Mouse (Mus musculus) retina, adult 2 months (tissue): ENCODE results near the gene Gstp3.

Experiments used
- DNase-seq: peaks from one replicate; pipeline ENCODE4 v3.0.0-alpha.2; 2012; ENCODE audit warnings: low read depth, low spot score

Gstp3 gene

DNA sequence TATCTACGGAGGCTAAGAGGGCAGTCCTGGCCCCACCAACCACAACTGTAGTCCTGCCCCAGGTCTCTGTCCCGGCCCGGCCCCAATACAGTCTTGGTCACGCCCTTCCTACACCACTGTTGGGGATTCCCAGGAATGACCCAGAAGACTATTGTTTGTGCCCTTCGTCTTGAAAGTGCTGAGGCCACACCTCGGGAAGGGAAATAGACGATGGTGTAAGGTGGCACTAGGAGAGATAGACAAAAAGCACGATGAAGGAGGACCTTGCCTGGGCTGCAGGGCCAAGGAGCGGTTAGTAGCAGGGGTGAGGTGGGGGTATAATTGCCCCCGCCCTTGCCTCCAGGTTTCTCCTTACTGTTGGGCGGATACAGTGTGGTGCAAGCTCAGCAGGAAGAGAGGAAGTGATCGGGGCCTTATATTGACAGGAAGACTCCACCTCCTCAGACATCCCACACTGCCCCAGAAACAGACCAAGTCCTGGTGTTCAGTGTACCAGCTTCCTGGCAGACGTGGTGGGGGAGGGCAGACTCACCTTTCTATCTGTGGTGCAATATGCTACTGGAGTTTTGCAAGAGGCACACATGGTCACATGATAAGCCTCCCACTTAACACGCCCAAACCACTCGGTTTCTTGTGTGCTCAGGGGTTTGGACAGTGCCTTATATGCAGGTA is at the start of gene Gstp3:
TSS of gene Gstp3 (minus strand) at position 501 of the 672 bp plus-strand sequence.
- no peak for DNase-seq

DNA sequence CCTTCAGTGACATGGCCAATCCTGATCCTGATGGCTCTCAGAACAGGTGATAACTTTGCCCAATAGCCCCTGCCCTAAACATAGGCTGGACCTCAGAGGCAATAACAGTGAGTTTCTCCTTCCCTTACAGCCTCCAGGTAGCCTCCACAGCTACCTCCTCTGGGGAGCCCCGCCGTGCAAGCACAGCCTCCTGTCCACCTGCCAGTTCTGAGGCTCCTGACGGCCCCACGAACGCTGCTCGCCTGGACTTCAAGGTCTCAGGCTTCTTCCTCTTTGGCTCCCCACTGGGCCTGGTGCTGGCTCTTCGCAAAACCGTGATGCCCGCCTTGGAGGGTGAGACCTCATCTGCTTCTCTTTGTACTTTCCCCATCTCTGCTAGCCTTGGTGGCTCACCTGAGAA is 49.2 kb upstream of the Gstp3 start:
- DNase-seq = no peak

DNA sequence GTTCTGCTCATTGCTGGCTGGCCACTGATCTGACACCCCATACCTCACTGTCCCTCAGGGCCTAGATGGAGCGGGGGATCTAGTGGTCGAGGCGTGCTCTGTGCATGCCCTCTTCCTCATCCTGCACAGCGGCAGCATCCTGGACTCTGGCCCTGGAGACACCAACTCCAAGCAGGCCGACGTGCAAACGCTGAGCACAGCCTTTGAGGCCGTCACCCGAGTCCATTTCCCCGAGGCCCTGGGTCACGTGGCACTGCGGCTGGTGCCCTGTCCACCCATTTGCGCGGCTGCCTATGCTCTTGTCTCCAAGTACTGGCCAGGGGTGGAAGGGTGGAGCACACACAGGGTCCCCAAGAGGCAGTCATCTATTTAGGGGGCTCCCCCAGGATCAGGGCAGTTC is 47.3 kb upstream of the Gstp3 start:
- no peak for DNase-seq

DNA sequence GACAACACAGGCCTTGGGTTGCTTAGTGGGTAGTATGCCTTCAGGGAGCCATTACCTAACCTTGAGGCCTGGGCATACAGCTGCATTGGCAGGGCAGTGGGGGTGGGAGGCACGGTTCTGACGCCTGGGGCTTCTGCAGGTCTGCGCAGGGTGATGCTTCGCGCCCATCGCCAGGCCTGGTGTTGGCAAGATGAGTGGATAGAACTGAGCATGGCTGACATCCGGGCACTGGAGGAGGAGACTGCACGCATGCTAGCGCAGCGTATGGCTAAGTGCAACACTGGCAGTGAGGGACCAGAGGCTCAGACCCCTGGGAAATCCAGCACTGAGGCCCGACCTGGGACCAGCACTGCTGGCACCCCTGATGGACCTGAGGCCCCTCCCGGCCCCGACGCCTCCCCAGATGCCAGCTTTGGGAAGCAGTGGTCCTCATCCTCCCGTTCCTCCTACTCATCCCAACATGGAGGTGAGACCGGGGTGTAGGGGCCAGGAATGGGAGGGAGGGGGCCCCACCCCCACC is 45.4 kb upstream of the Gstp3 start:
- DNase-seq = no peak

DNA sequence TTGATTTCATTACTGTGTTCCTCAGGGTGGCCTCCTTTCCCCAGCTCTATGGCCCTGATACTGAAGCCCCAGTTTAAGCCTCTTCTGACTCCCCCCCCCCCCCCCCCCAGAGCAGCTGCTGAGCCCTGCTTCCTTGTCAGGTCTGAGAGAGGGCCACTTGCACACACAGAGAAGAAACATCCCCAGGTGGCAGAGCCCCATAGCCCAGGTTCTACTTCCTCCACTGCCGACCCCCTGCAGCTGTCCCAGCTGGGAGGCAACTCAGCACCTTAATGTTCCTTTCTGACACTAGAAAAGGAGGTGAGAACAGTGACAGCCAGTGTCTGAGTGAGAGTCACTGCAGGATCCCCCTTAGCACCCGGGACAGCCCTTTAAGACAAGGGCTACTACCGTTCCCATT is 44.4 kb upstream of the Gstp3 start:
- DNase-seq = no peak

DNA sequence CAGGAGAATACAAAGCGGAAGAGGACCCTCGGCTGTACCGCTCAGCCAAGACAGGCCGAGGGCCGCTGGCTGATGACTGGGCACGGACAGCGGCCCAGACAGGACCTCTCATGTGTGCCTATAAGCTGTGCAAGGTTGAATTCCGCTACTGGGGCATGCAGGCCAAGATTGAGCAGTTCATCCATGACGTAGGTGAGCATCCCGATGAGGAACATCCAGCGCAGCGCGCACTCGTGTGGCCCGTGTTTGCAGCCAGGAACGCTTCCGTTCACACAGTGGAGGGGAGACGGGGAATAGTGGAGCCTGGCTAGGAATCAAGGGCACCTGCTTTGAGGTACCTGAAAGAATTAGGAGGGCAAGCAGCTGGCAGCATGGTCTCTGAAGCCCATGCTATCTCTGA is 43.9 kb upstream of the Gstp3 start:
- no peak for DNase-seq

DNA sequence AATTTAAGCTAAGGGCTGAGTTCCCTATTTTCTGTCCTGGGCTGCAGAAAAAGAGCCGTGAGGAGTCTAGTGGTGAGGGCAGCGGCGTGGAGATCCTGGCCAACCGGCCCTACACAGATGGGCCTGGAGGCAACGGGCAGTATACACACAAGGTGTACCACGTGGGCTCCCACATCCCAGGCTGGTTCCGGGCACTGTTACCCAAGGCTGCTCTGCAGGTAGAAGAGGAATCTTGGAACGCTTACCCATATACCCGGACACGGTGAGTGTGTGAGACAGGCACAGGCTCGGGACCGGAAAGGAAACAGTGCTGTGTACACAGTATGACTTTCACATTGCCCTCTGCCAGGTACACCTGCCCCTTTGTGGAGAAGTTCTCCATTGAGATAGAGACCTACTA is 43.3 kb upstream of the Gstp3 start:
- DNase-seq = no peak

DNA sequence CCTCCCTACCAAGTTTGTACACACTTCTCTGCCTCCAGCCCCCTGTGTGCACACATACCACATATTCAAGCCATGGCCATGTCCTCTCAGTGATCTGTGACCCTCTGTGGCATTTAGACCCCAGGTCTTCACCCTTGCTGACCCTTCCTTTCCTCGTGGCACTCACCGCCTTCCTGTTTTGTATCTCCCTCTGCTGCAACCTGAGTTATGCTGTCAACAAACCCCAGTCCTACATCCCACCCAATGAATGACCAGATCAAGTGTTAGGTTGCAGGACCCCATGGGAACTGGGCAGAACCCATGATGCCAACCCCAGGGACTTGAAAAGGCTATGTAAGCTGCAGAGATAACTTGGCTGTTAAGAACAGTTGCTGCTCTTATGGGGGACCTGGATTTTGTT is 42.7 kb upstream of the Gstp3 start:
- no peak for DNase-seq

DNA sequence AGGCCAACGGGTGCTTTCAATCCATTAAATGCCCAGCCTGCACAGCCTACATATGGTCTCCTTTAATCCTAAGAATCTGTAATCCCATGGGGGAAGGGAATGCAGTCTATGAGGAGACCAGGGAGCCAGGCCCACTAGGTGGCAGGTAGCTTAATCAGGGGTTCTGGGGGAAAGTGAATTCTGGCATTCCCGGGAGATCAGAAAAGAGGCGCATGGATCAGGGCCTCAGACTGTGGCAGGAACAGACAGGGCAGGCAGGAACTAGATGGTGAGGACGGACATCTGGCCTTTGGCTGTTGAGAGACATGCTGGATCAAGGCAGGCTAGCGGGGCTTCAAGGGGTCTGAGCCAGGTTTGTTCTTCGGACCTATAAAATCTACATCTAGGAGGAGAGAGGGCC is 42.1 kb upstream of the Gstp3 start:
- peak; percentile 90 for DNase-seq

DNA sequence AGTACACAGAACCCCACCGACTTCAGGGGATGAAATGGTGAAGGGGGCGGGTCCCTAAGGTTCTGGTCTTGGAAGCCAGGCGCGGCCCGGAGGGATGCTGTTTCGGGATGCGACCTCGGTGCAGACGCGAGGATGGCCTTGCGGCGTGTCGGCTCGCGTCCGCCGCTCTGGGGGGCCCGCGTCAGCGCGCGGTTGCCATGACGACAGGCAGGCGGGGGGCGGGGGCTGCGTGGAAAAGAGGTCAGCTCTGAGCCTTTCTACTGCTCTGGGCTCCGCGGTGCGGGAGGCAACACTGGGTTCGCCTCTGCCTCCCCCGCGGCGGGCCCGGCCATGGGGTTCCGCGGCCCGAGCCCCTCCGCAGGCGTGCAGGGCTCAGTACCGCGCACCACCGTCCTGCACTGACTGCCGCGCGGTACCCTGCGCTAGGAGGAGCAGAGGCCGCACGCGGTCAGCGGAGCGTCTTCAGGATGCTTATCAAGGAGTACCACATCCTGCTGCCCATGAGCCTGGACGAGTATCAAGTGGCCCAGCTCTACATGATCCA is 41.4 kb upstream of the Gstp3 start:
- no peak for DNase-seq

DNA sequence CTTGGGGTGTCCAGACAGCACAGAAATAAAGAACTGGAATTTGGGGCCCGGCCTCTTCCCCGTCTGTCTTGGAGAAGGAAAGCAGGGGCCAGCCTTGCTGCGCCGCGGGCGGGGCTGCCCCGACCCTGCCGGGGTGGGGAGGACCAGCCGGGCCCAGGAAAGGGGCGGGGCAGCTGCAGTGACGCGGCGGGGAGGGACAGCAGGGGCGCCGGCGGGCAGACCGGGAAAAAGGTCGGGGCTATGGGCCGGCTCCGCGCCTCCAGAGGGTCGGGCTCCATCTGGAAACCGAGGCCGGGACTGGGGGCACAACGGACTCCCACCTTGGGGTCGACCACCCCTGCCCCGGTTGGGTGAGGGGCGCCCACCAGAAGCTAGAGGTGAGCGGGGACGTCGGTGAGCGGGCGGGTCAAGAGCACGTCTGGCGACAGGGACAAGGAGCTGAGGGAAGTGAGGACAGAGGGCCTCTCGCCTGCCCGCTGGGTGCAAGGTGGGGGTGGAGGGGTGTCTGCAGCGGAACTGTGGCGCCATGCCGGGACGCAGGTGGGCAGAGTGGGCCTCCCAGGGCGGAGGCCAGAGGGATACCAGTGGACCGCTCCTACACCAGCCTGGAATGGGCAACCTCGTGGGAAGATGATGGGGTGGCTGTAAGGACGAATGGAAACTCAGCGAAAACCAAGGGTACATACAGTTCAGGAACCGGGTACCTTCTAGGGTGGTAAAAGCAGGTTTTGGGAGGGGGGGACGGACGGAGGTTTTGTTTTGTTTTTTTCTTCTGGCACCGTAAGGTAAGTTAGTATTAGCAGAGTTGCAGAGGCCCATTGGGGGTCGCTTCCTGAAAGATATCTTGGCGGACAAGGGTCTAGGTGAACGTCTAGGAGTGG is 40.7 kb upstream of the Gstp3 start, which contains the start of gene Pitpnm1:
TSS of gene Pitpnm1 (plus strand) at position 162 of the 881 bp plus-strand sequence.
- no peak for DNase-seq

DNA sequence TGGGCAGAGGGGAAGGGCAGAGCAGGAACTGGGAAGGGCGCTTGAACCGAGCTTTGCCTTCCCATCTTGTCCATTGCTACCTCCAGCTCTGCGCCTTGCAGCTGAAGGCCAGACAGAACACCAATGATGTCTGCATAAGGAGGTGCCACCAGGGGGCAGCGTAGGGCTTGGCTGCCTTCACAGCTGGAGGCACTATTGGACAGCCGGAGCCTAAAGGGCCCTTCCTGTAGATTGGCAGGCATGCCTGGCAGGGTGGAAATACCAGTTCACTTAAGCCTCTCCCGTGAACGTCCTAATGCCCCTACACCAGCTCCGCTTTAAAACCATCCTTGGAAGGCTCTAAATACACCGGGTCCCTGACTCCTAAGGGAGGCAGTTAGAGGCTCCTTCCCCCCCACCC is 39.7 kb upstream of the Gstp3 start:
- DNase-seq = peak; percentile 85

DNA sequence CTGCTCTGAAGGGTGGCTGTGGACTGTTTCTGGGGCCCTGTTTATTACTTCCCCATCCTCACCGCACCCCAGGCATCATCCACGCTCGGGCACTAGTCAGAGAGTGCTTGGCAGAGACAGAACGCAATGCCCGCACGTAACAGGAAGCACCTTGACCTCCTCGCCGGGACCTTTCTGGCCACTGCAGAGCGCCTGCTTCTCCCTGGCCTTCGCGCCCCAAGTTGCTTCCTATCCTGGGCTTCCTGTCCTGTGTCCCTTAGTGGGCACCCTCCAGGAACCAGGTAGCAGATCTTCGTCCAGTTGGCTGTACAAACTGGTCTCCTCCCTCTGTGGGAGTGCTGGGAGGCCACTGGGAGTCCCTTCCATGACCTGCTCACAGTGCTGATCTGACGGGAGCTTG is 39.1 kb upstream of the Gstp3 start:
- DNase-seq = no peak

DNA sequence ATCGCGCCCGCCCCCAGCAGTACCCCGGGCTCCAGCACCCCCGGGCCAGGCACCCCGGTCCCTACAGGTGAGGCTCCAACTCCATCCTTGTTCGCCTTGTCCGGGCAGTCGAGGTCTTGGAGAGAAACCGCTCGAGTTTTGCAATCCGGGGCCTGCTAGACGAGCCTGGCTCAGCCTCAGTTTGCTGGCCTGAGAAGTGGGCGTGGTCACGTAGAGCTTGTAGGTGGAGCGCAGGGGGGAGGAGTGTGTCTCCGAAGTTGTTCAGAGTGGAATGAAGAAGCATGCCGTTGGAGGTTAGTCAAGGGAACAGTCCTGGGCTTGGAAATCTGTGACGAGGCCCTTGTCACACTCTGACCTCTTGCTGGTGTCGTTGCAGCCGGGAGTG is 38.1 kb upstream of the Gstp3 start:
- no peak for DNase-seq

DNA sequence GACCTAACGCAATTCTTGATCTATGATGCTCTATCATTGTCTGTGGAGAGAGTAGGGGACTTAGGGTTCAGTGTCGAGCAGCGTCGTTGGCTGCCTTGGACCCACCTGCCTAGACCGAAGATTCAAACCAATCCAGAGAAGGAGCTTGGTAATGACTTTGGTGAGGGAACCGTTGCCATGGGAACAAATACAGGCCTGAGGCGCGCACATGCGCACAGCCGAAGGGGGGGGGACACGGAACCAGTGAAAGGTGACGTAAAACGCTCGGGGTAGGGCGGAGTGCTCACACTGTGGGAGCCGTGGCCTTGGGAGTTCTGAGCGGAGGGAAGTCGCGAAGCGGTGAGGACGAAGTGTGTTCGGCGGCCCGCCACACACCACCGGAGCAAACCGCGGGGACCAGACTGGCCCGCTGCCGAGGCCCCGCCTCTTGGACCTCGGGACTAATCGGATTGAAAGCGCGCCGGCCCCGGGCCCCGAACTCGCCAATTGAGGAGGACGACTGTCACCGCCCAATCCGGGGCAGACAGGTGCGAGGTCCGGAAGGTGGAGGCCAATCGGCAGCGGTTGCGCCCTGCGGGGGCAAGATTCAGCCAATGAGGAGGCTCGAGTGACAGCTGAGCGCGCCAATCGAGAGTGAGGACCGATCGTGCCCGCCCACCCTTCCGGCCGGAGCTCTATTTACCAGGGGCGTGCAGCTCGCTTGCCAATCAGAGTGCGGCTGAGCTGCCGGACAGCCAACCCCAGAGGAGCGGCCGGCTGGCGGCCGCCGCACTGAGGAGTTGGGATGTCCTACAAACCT is 37.5 kb upstream of the Gstp3 start, which contains the start of gene Cdk2ap2:
TSS of gene Cdk2ap2 (plus strand) at position 541 of the 799 bp plus-strand sequence.
- DNase-seq = peak; percentile 97

DNA sequence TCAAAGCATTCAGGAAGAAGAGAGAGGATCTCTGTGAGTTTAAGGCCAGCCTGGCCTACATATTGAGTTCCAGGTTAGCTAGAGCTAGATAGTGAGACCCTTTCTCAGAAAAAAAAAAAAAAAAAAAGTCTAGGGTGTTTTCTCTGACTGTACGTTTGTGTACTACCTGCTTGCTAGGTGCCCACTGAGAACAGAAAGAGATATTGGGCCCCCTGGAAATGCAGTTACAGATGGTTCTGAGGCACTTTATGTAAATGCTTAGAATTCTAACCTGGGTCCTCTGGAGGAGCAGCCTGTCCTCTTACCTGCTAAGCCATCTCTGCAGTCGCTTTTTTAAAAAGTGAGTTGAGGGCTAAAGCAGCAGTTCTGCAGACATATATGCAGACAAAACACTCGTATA is 36.4 kb upstream of the Gstp3 start:
- no peak for DNase-seq

DNA sequence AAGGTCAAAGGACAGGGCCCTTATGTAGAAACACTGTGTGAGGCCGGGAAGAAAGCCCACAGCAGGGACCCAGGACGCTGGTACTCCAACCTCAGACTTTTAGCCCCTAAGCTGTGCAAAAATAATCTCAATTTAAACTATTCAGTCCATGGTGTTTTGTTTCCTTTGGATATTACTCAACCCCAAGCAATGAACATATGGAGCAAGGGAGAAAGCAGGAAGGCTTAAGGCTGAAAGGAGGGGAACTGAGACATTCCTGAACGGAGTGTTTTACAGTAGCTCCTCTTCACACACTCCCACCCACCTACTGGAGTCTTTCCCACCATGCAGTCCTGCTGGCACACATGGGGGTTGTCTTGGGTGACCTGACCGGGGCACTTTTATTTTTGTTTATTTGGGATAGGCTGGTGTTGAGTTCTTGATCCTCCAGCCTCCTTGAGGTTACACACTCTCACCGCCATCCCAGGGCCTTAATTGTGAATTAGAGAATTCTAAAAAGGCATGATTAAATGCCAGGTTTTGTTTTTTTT is 35.5 kb upstream of the Gstp3 start:
- DNase-seq = no peak

DNA sequence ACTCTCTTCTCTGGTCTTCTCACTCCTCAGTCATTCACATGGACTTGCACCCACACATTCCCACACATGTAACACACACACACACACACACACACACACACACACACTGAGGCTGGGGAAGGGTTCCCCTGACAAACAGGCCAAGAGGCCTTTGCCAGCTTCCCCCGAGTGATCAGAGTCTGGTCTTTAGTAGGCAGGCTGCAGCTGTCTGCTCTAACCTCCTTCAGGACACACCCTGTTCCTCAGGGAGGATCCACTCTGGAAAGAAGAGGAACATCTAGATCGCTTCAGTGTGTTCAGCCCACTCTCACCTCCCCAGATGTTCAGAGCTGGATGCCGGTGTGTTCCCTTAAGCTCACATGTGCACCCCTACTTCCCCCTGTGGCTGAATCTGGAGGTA is 35.0 kb upstream of the Gstp3 start:
- DNase-seq = no peak

DNA sequence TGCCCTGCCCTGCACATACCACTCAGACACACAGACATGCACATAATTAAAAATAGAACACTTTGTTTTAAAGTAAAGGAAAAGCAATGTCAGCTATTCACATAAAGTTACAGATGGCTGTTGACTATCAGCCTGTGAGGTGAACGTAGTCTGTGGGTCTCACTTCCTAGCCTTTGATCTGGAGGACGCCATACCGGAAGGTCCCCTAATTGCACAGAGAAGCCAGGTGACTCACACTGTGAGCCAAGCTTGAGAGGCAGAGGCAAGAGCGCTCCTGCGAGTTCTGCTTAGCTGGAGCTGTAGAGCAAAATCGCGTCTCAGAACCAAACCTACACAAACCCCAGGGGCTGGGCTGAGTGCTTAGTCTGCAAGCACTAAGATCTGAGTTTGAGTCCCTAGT is 34.4 kb upstream of the Gstp3 start:
- no peak for DNase-seq

DNA sequence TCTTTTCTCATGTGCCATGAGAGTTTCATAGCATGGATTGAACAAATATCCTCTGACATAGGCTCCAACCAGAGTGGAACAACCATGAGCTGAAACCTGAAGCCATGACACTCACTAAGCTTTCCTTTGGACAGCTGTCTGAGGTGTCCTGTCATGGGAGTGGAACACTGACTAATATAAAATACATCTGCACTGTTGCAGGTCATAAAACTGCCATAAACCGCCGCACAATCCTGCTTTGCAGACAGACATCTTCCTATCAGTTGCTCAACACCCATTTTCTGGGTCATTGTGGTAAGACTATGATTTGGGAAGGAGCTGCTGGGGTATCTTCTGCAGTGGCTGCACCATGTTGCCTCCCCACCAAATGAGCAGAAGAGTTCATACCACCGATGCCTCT is 33.4 kb upstream of the Gstp3 start:
- DNase-seq = no peak

DNA sequence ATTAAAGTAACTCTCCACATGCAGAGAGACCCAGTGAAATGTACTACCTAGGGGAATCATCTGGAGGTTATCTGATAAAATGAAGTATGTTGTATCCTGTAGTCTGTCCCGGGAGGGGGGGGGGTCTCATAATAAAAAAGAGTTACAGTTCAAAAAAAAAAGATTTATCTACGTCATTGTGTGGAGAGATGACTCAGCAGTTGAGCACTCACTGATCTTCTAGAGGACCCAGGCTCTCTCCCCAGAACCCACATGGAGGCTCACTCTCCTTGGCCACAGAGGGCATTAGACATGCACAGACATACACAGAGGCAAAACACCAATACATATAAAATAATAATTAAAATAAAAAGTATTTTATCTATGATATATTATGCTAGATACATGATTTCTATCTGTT is 32.0 kb upstream of the Gstp3 start:
- no peak for DNase-seq
